ENCODE assay signal across 8 mouse cellular contexts in genomic region chr2:91458252-91458672, GRCm38 (mm10). TPM values are rescaled to one million over a fixed set of nuclear protein-coding genes. Genes with fewer than 3 reads are reported as not detected.
A peak's percentile ranks its signal among the peaks of the same experiment; 100 is the strongest.
DNase-seq lines count a peak whose midpoint lies in the region; ATAC-seq lines count a peak whose summit lies in the region.

No protein-coding gene starts in this region.

- H3K27ac ChIP-seq in forebrain, embryonic 11.5 days (ENCODE audit: low read depth, low read length), result peak overlapping the region; percentile 88
- peak overlapping the region; percentile 68; the same call in 1 of the 2 replicates for H3K27ac ChIP-seq in liver, embryonic 12.5 days
- H3K27ac ChIP-seq in neural tube, embryonic 13.5 days (replicated peaks), result peak overlapping the region; percentile 81

- peak overlapping the region; percentile 87 for H3K4me2 ChIP-seq in forebrain, embryonic 11.5 days (ENCODE audit: low read depth, low read length, severe bottlenecking)
- peak overlapping the region; percentile 89 for H3K4me2 ChIP-seq in liver, embryonic 12.5 days
- H3K4me2 ChIP-seq in neural tube, embryonic 13.5 days, result peak overlapping the region; percentile 95

- H3K4me3 ChIP-seq in forebrain, embryonic 11.5 days (ENCODE audit: low read depth, low read length), result peak overlapping the region; percentile 80
- H3K4me3 ChIP-seq in liver, embryonic 12.5 days, result peak overlapping the region; percentile 64
- peak overlapping the region; percentile 71 for H3K4me3 ChIP-seq in neural tube, embryonic 13.5 days

- peaks cover 32% of the 10 kb centered on the region for H3K4me1 ChIP-seq in forebrain, embryonic 11.5 days (replicated peaks; ENCODE audit: control insufficient read depth, insufficient read depth, low read length)
- peaks cover 51% of the 10 kb centered on the region for H3K4me1 ChIP-seq in liver, embryonic 12.5 days
- H3K4me1 ChIP-seq in neural tube, embryonic 13.5 days (replicated peaks), result peaks cover 60% of the 10 kb centered on the region

- no peaks in the 10 kb centered on the region for H3K9me3 ChIP-seq in forebrain, embryonic 11.5 days (ENCODE audit: control insufficient read depth, low read length)
- H3K9me3 ChIP-seq in liver, embryonic 12.5 days (replicated peaks), result 0 out of 2 replicates have a peak, but pooled peaks cover 5% of the 10 kb centered on the region
- no peaks in the 10 kb centered on the region for H3K9me3 ChIP-seq in neural tube, embryonic 13.5 days

- peak overlapping the region; percentile 93 for H3K9ac ChIP-seq in forebrain, embryonic 11.5 days (ENCODE audit: low read length)
- peak overlapping the region; percentile 65; the same call in 1 of the 2 replicates for H3K9ac ChIP-seq in liver, embryonic 12.5 days
- H3K9ac ChIP-seq in neural tube, embryonic 13.5 days, result peak overlapping the region; percentile 85

- peak; percentile 56 for ATAC-seq in forebrain, embryonic 11.5 days (replicated peaks; ENCODE audit: low FRiP score)
- no peak for ATAC-seq in liver, embryonic 12.5 days
- 0 out of 2 replicates have a peak, but pooled peaks have one; percentile 7 for ATAC-seq in neural tube, embryonic 13.5 days (ENCODE audit: low read depth)

- peak; percentile 28 to 30 for DNase-seq in layer of hippocampus, postnatal 14 days (ENCODE audit: low spot score in 2 of 2)
- DNase-seq in layer of hippocampus, adult 8-10 months (ENCODE audit: low spot score in 2 of 2), result no peak
- peak; percentile 32 for DNase-seq in MN1 (ENCODE audit: low spot score)
- peak; percentile 81 for DNase-seq in forebrain, embryonic 11.5 days (ENCODE audit: low spot score)
- peak; percentile 49 to 66 for DNase-seq in heart, postnatal 36 days
- no peak for DNase-seq in natural killer cell, adult 2 months (ENCODE audit: low spot score in 2 of 2)

- intact Hi-C loops in heart, postnatal 36 days (cut with DNase I), result no loop called here

- no peaks in the 10 kb centered on the region; the same call in 1 of the 2 replicates for H3K27me3 ChIP-seq in forebrain, embryonic 11.5 days (ENCODE audit: control insufficient read depth, insufficient read depth, low read length)
- H3K27me3 ChIP-seq in liver, embryonic 12.5 days (replicated peaks), result peaks cover 77% of the 10 kb centered on the region
- peaks cover 21% of the 10 kb centered on the region for H3K27me3 ChIP-seq in neural tube, embryonic 13.5 days

- H3K36me3 ChIP-seq in forebrain, embryonic 11.5 days (ENCODE audit: control insufficient read depth, insufficient read depth, low read length), result no peaks in the 10 kb centered on the region
- H3K36me3 ChIP-seq in liver, embryonic 12.5 days, result no peaks in the 10 kb centered on the region
- no peaks in the 10 kb centered on the region for H3K36me3 ChIP-seq in neural tube, embryonic 13.5 days

- WGBS in forebrain, embryonic 11.5 days, result under 1% methylated on average over 21 of the region's 21 CpGs
- under 1% methylated on average over 21 of the region's 21 CpGs for WGBS in liver, embryonic 12.5 days (ENCODE audit: insufficient replicate concordance)
- WGBS in neural tube, embryonic 13.5 days, result under 1% methylated on average over 21 of the region's 21 CpGs

RNA-seq across cellular contexts. Expression of gene Lrp4, which starts 1.0 kb away (rescaled TPM):
- 10 to 100 TPM; 38.0 to 40.2 TPM for total RNA-seq in layer of hippocampus, postnatal 14 days (2021)
- 10 to 100 TPM; 26.1 to 30.6 (median 29.4) TPM for total RNA-seq in layer of hippocampus, adult 8-10 months (2022)
- polyA plus RNA-seq in forebrain, embryonic 11.5 days (2014; fragmentation: Nextera tagmentation; extraction: Ambion mirVana), result 10.2 and 11.3 TPM in 2 replicates
- total RNA-seq in heart, postnatal 36 days (2021), result 10 to 100 TPM; 10.6 to 11.5 TPM
- 1.0 and 1.2 TPM in 2 replicates for polyA plus RNA-seq in liver, embryonic 12.5 days (2016; fragmentation: Nextera tagmentation; extraction: Ambion mirVana)
- 5.1 and 5.8 TPM in 2 replicates for polyA plus RNA-seq in neural tube, embryonic 13.5 days (2015; fragmentation: Nextera tagmentation; extraction: Ambion mirVana)

RNA-seq across cellular contexts. Expression of gene 1110051M20Rik, which starts 13.8 kb away (rescaled TPM):
- 100 to 1,000 TPM in 1 of 2 experiments, 10 to 100 TPM in 1; 90.8 to 106 TPM for total RNA-seq in layer of hippocampus, postnatal 14 days (2021)
- total RNA-seq in layer of hippocampus, adult 8-10 months (2022), result 100 to 1,000 TPM; 108 to 144 (median 121) TPM
- polyA plus RNA-seq in forebrain, embryonic 11.5 days (2014; fragmentation: Nextera tagmentation; extraction: Ambion mirVana), result 102 and 114 TPM in 2 replicates
- 10 to 100 TPM in 1 of 2 experiments, 1 to 10 TPM in 1; 9.4 to 12.1 TPM for total RNA-seq in heart, postnatal 36 days (2021)
- polyA plus RNA-seq in liver, embryonic 12.5 days (2016; fragmentation: Nextera tagmentation; extraction: Ambion mirVana), result 9.1 and 10.4 TPM in 2 replicates
- polyA plus RNA-seq in neural tube, embryonic 13.5 days (2015; fragmentation: Nextera tagmentation; extraction: Ambion mirVana), result 124 and 130 TPM in 2 replicates

Comparison
In these comparisons a context has a peak if more than half of its experiments do, and no peak if none do; other contexts are left out.
1. DNase-seq: peak in layer of hippocampus, postnatal 14 days (2 of 2), MN1 (single experiment), forebrain, embryonic 11.5 days (single experiment) and heart, postnatal 36 days (2 of 2); none in layer of hippocampus, adult 8-10 months (0 of 2) and natural killer cell, adult 2 months (0 of 2).
2. RNA of gene 1110051M20Rik, which starts 13.8 kb away (total RNA-seq): 108 to 144 TPM in layer of hippocampus, adult 8-10 months and 90.8 to 106 TPM in layer of hippocampus, postnatal 14 days; 9.4 to 12.1 TPM in heart, postnatal 36 days; every median in the first group is over 4 times any median in the second.
3. Peak in every context shown above with its lines, with median percentiles within 50 percentile points of each other: H3K27ac ChIP-seq, H3K4me2 ChIP-seq, H3K4me3 ChIP-seq and H3K9ac ChIP-seq.